Mouse (Mus musculus) liver, embryonic 14.5 days (tissue): ENCODE data around the gene Paqr7. TPM values are rescaled to one million over a fixed set of nuclear protein-coding genes. Genes with fewer than 3 reads are reported as not detected.

Experiments
- ATAC-seq: fragments of 200-750 bp; cut with Nextera tagmentation; 2 replicates; pipeline ENCODE4 v1.8.0; 2017; ENCODE audit warnings: moderate number of reproducible peaks, mild to moderate bottlenecking, moderate library complexity; ENCODE audit not compliant: insufficient read depth
- DNase-seq, 3 experiments: peaks; one replicate each; pipeline ENCODE4 v3.0.0-alpha.2; 2012 to 2013; ENCODE audit warnings: low read depth in 3 of 3, low spot score in 3 of 3
- H3K27ac ChIP-seq: fragments of 300-500 bp; sonication (generic); 2 replicates; pipeline ENCODE4 v1.5.1; 2014; ENCODE audit warnings: moderate library complexity, mild to moderate bottlenecking, control low read depth, inconsistent platforms
- H3K27me3 ChIP-seq: fragments of 300-500 bp; sonication (generic); 2 replicates; pipeline ENCODE4 v1.6.1; 2014; ENCODE audit warnings: mild to moderate bottlenecking, low read length, moderate library complexity; ENCODE audit not compliant: control insufficient read depth, insufficient read depth
- H3K36me3 ChIP-seq: fragments of 300-500 bp; sonication (generic); replicated peaks from 2 replicates; pipeline ENCODE4 v1.6.1; 2014; ENCODE audit warnings: low read depth; ENCODE audit not compliant: control insufficient read depth, insufficient read depth
- H3K4me1 ChIP-seq, 2 experiments: fragments of 200-500 bp in 1 of 2; fragments of 300-500 bp in 1 of 2; sonication (generic) in 1 of 2; replicated peaks; 2 replicates each; pipeline ENCODE4 v1.6.1; 2012 to 2014; ENCODE audit warnings: antibody characterized with exemption in 1 of 2, inconsistent platforms in 1 of 2, low read length in 1 of 2; ENCODE audit not compliant: control insufficient read depth in 2 of 2, insufficient read depth in 2 of 2
- H3K4me2 ChIP-seq: fragments of 300-500 bp; sonication (generic); 2 replicates; pipeline ENCODE4 v1.6.1; 2014; ENCODE audit warnings: low read depth, mild to moderate bottlenecking, control low read depth, moderate library complexity
- H3K4me3 ChIP-seq, 2 experiments: fragments of 200-500 bp in 1 of 2; fragments of 300-500 bp in 1 of 2; sonication (generic) in 1 of 2; 2 replicates each; pipeline ENCODE4 v1.5.1; 2012 to 2014; ENCODE audit warnings: low read depth in 2 of 2, low read length in 2 of 2, mild to moderate bottlenecking in 2 of 2, control low read depth in 1 of 2, inconsistent platforms in 1 of 2, moderate library complexity in 1 of 2; ENCODE audit not compliant: insufficient read depth in 1 of 2
- H3K9ac ChIP-seq: fragments of 300-500 bp; sonication (generic); replicated peaks from 2 replicates; pipeline ENCODE4 v1.6.1; 2014; ENCODE audit warnings: mild to moderate bottlenecking, control low read depth, moderate library complexity
- H3K9me3 ChIP-seq: fragments of 300-500 bp; sonication (generic); 2 replicates; pipeline ENCODE4 v1.6.1; 2016; ENCODE audit warnings: low read length, mixed read lengths; ENCODE audit not compliant: control insufficient read depth
- CTCF ChIP-seq: IDR thresholded peaks from 2 replicates; pipeline ENCODE4 v1.5.1; 2016; ENCODE audit warnings: antibody characterized with exemption, low read depth, control low read depth
- EP300 ChIP-seq: IDR thresholded peaks from 2 replicates; pipeline ENCODE4 v1.6.1; 2016; ENCODE audit warnings: antibody characterized with exemption, low read depth
- WGBS: fragments of 180-500 bp; shearing (Covaris S2); extraction: QIAGEN DNeasy Blood & Tissue Kit; methylation state at CpG from one replicate; pipeline ENCODE4 v1.1.7; 2014; ENCODE audit not compliant: insufficient replicate concordance; 5-methylcytosine and 5-hydroxymethylcytosine counted together
- polyA plus RNA-seq, 2 experiments: library from polyadenylated mRNA; depleted of rRNA in 1 of 2; stranded (reverse) in 1 of 2; unstranded in 1 of 2; fragments of >200 nt; fragmentation: Nextera tagmentation in 1 of 2; extraction: Ambion mirVana in 1 of 2; gene quantifications; 2 replicates each; pipeline versions ENCODE4 v1.2.1 to v1.2.3; 2012 to 2014

Gene Paqr7
- polyA plus RNA-seq, 2 experiments = 1.9 to 4.1 TPM

DNA sequence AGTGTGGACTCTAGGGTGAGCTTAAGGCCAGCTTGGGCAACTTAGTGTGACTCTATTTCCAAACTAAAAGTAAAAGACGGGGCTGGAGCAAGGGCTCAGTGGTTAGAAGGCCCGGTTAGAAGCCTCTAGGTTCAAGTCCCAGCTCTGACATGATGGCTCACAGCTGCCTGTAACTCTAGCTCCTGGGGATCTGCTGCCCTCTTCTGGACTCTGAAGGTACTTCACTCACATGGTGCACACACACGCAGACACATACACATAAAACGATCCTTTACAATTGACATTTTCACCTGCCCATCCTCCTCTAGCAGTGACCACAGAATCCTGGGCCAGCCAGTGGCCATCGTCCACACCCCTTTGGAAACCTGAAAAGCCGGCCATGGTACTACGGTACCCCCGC lies 53.4 kb downstream of the Paqr7 start:
- peak; percentile 49 for TF ChIP-seq CTCF
- TF ChIP-seq EP300 = no peak
- H3K4me2 ChIP-seq = no peak overlapping the region
- H3K4me1 ChIP-seq = peaks cover 7 to 14% of the 10 kb centered on the region in 2 experiments
- no peaks in the 10 kb centered on the region for H3K27me3 ChIP-seq
- H3K27ac ChIP-seq = no peak overlapping the region
- no peak overlapping the region for H3K9ac ChIP-seq
- no peaks in the 10 kb centered on the region for H3K36me3 ChIP-seq
- WGBS = 90% methylated on average over 8 of the region's 8 CpGs
- peaks cover 3% of the 10 kb centered on the region; the same call in 1 of the 2 replicates for H3K9me3 ChIP-seq
- no peak overlapping the region for H3K4me3 ChIP-seq
- no peak for ATAC-seq
- no peak for DNase-seq

DNA sequence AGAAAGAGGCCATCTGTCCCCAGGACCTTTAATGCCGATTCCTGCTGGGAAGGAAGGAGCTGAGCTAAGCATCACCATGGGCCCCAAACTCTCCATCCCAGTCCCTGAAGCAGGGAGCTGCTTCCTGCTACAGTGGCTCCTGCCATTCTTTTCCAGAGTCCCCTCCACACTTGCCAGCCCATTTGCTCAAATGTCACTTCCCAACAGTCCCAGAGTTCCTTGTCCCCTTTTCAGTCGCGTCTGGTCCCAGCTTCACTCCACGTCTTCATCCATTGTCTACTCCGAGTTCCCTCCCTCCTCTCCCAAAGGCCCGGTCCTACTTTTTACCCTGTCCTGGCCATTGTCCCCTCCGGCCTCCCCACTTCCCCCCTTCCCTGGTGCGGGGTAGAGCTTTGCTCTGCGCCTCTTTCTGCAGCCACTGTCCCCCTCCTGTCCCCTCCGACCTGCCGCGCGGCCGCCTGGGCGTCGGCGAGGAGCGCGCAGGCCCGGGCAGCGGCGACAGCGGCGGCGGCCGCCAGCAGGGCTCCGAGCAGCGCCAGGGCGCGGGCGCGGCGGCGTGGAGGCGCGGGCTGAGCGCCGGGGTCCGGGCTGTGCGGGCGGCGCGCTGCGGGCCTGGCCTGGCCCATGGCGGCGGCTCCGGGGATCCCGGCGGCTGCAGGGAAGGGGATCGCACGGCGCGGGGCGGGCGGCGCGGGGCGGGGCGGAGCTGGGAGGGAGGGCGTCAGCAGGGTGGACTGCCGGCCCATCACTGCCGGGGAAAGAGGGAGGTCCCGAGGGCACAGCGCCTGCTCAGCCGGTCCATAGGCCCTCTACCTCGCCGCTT lies 55.2 kb downstream of the Paqr7 start, which contains the start of gene Selenon:
Gene Selenon, minus strand, starts transcription at position 673 of the 823 bp plus-strand sequence.
- H3K4me3 ChIP-seq = peak within 1 kb of the TSS; percentile 53 to 70
- peaks cover 3% of the 10 kb centered on the region; the same call in 1 of the 2 replicates for H3K9me3 ChIP-seq
- TF ChIP-seq CTCF (no peak), EP300 (no peak)
- peak within 1 kb of the TSS; percentile 47 for H3K9ac ChIP-seq
- no peaks in the 10 kb centered on the region for H3K36me3 ChIP-seq
- peaks cover 7 to 14% of the 10 kb centered on the region in 2 experiments for H3K4me1 ChIP-seq
- ATAC-seq (peak; percentile 70), DNase-seq (no peak)
- WGBS = 2% methylated on average over 65 of the region's 67 CpGs
- H3K27ac ChIP-seq = no peak within 1 kb of the TSS
- no peaks in the 10 kb centered on the region for H3K27me3 ChIP-seq
- H3K4me2 ChIP-seq = peak within 1 kb of the TSS; percentile 67

DNA sequence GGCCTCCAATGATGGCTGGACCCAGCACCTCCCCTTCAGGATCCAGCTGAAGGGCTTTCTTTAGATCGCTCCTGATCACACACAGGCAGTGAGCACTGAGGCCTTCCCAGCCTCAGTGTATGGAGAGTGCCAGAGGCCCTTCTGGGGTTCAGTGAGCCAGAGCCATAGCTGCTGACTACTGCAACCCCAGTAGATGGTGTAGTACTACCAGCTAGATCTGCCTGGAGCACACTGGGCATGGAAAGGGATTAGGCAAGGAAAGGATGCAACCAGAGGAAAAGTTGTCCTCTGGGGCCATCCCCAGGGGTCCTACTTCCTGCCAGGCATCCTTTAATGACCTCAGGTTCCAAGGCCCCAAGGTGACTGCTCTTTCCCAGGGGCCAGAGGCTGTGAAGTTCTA lies 57.1 kb downstream of the Paqr7 start:
- no peak for ATAC-seq
- 76% methylated on average over 1 of the region's 1 CpGs for WGBS
- no peaks in the 10 kb centered on the region for H3K36me3 ChIP-seq
- H3K9me3 ChIP-seq = peaks cover 3% of the 10 kb centered on the region; the same call in 1 of the 2 replicates
- H3K27me3 ChIP-seq = no peaks in the 10 kb centered on the region
- DNase-seq = no peak
- H3K4me3 ChIP-seq = no peak overlapping the region
- H3K4me2 ChIP-seq = no peak overlapping the region
- H3K9ac ChIP-seq = no peak overlapping the region
- H3K27ac ChIP-seq = no peak overlapping the region
- H3K4me1 ChIP-seq = peaks cover 4 to 8% of the 10 kb centered on the region in 2 experiments
- TF ChIP-seq CTCF (no peak), EP300 (no peak)

DNA sequence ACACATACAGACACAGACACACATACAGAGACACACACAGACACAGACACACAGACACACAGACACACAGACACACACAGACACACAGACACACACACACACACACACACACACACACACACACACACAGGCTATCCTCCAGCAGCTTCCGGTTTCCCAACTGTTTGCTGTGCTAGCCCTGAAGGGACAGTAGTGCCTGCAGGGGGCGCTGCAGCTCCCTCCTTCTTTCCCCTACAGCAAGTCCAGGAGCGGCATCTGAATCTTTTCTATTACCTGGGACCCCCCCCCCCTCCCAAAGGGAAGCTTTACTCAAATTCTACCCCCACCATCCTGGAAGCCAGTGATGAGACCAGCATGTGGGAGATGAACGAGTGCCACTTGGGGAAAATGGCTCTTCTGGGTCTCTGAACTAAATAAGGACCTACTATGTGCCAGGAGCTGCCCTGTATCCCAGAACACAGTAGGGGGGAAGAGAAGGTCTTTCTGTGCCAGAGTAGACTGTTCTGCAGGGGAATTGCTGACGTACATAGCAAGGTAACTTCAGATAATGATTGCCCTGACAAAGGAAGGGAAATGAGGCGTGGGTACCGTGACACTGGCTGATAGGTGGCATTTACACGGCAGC lies 59.6 kb downstream of the Paqr7 start:
- DNase-seq = no peak
- Histone ChIP-seq H3K27me3 (no peaks in the 10 kb centered on the region), H3K36me3 (no peaks in the 10 kb centered on the region), H3K4me3 (no peak overlapping the region), H3K27ac (no peak overlapping the region), H3K9me3 (no peaks in the 10 kb centered on the region), H3K4me1 (peaks cover 3 to 5% of the 10 kb centered on the region in 2 experiments; a peak in 3 of 4 replicates), H3K9ac (no peak overlapping the region), H3K4me2 (no peak overlapping the region)
- WGBS = 51% methylated on average over 8 of the region's 8 CpGs
- peak; percentile 69 for TF ChIP-seq CTCF
- TF ChIP-seq EP300 = no peak
- no peak for ATAC-seq
